Mouse (Mus musculus) G1E (cell line): Measurements from ENCODE around the gene Pbx1. TPM values are rescaled to one million over a fixed set of nuclear protein-coding genes. Genes with fewer than 3 reads are reported as not detected.

Experiments
- ATAC-seq: 2 replicates; pipeline ENCODE4 v1.8.0; 2016; ENCODE audit warnings: mild to moderate bottlenecking; ENCODE audit not compliant: insufficient number of reproducible peaks, poor library complexity, low FRiP score, severe bottlenecking; ENCODE audit errors: extremely low read depth
- DNase-seq: peaks from one replicate; pipeline ENCODE4 v3.0.0; 2012; ENCODE audit warnings: low spot score
- H3K27me3 ChIP-seq: 2 replicates; pipeline ENCODE4 v1.6.1; 2012; ENCODE audit warnings: mild to moderate bottlenecking, low read length, inconsistent platforms; ENCODE audit not compliant: insufficient read depth
- H3K36me3 ChIP-seq: replicated peaks from 2 replicates; pipeline ENCODE3; 2012; ENCODE audit warnings: mild to moderate bottlenecking, inconsistent platforms
- H3K4me1 ChIP-seq: 2 replicates; pipeline ENCODE4 v1.6.1; 2012; ENCODE audit warnings: low read depth, low read length, inconsistent platforms, mixed read lengths; ENCODE audit not compliant: insufficient read depth
- H3K4me3 ChIP-seq: 2 replicates; pipeline ENCODE4 v1.5.1; 2012; ENCODE audit warnings: low read depth, mild to moderate bottlenecking, inconsistent platforms, low read length, moderate library complexity, mixed read lengths
- H3K9me3 ChIP-seq: replicated peaks from 2 replicates; pipeline ENCODE4 v1.6.1; 2012; ENCODE audit warnings: inconsistent platforms
- CTCF ChIP-seq: IDR thresholded peaks from 2 replicates; pipeline ENCODE4 v1.5.1; 2012; ENCODE audit warnings: low read depth, low read length, inconsistent platforms, mixed read lengths
- GATA1 ChIP-seq: IDR thresholded peaks from 2 replicates; pipeline ENCODE4 v1.6.1; 2012; ENCODE audit warnings: borderline replicate concordance, low read length, inconsistent platforms, mixed read lengths
- GATA2 ChIP-seq: IDR thresholded peaks from 2 replicates; pipeline ENCODE4 v1.6.1; 2012; ENCODE audit warnings: low read depth, low read length, inconsistent platforms, borderline replicate concordance
- POLR2AphosphoS5 ChIP-seq: IDR thresholded peaks from 2 replicates; pipeline ENCODE4 v1.6.1; 2012; ENCODE audit warnings: low read depth, low read length, inconsistent platforms; ENCODE audit not compliant: insufficient replicate concordance
- TAL1 ChIP-seq: conservative IDR thresholded peaks from 2 replicates; pipeline ENCODE4 v1.6.1; 2012; ENCODE audit warnings: low read depth, low read length, inconsistent platforms, mixed read lengths
- polyA plus RNA-seq: library from polyadenylated mRNA; stranded (reverse); fragments of >175 nt; gene quantifications from 2 replicates; pipeline ENCODE4 v1.2.3, GENCODE M21; 2012
- total RNA-seq, 2 experiments: library from RNA; stranded (forward) in 1 of 2; stranded (reverse) in 1 of 2; fragments of 200-1000 nt in 1 of 2; fragments of >200 nt in 1 of 2; fragmentation: Nextera tagmentation in 1 of 2; gene quantifications; 2 replicates each; pipeline ENCODE4 v1.2.3; 2014 to 2017

The Pbx1 gene
- total and polyA plus RNA-seq, 3 experiments = 0.11 to 0.23 TPM; not detected in 1

DNA sequence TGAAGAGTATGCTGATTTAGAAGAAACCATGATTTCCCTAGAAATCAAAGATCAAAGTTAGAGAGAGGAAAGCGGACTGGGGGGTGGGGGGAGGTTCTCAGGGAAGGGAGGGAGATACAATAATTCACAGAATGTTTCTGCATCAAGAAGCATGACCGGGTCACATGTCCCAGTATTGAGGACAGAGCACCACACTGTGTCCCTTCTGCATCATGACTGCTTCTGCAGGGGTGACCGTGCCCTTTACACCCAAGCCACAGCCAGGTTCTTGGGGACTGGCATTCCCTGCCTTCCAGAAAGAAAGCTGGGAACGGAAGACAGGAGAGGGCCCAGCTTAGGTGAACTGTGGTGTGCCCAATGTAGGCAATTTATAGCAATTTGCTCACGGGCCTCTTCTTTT is 207.9 kb downstream of the Pbx1 start:
- TF ChIP-seq CTCF = no peak
- TF ChIP-seq TAL1 = no peak
- TF ChIP-seq GATA2 = no peak
- TF ChIP-seq POLR2AphosphoS5 = no peak
- TF ChIP-seq GATA1 = no peak
- no peak overlapping the region for H3K4me3 ChIP-seq
- DNase-seq (no peak), ATAC-seq (no peak)
- no peaks in the 10 kb centered on the region for H3K36me3 ChIP-seq
- peaks cover 61% of the 10 kb centered on the region for H3K9me3 ChIP-seq
- no peaks in the 10 kb centered on the region for H3K4me1 ChIP-seq
- no peaks in the 10 kb centered on the region for H3K27me3 ChIP-seq

DNA sequence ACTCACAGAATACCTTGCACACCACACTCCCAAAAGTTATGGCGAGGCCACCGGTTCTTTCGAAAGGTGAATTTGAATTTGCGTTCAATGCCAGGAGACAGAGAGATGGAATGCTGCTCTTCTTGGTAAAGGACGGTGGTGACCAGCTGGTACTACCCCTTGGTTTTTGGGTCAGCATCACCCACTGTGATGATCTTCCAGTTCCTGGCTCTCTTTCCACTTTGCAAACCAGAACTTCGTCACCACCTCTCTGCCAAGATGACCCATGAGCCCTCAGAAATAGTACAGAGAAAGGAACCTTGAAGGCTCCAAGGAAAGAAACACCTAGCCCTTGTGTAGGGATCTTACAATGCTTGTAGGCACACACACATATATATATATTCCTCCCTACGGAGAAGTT is 209.3 kb downstream of the Pbx1 start:
- Histone ChIP-seq H3K4me1 (no peaks in the 10 kb centered on the region), H3K27me3 (no peaks in the 10 kb centered on the region), H3K9me3 (peaks cover 63% of the 10 kb centered on the region), H3K4me3 (no peak overlapping the region), H3K36me3 (no peaks in the 10 kb centered on the region)
- ATAC-seq (no peak), DNase-seq (no peak)
- TF ChIP-seq GATA1 (no peak), TAL1 (no peak), GATA2 (no peak), CTCF (no peak), POLR2AphosphoS5 (no peak)

DNA sequence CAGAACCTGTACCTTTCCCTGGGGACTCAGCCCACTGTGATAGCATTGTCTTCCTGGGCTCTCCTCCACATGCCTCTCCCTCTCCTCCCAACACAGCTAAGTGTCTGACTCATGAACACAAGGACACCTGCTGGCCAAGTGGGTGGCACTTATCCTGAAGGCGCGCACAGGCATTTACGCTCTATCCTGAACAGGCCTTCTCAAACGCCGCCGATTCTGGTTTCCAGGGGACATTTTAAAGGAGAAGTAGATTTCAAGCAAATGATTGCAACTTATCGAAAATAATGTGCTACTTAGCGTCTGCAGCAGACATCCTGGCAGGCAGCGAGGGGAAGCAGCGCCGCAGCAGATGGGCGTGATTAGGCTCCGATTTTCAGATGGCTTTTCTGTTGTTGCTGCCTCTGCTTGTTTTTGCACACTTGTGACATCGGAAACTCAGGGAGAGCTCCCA is 211.0 kb downstream of the Pbx1 start:
- Histone ChIP-seq H3K36me3 (no peaks in the 10 kb centered on the region), H3K9me3 (peaks cover 68% of the 10 kb centered on the region), H3K4me3 (no peak overlapping the region), H3K27me3 (no peaks in the 10 kb centered on the region), H3K4me1 (no peaks in the 10 kb centered on the region)
- ATAC-seq = no peak
- DNase-seq = no peak
- no peak for TF ChIP-seq TAL1
- TF ChIP-seq CTCF = no peak
- TF ChIP-seq POLR2AphosphoS5 = no peak
- TF ChIP-seq GATA2 = no peak
- no peak for TF ChIP-seq GATA1

DNA sequence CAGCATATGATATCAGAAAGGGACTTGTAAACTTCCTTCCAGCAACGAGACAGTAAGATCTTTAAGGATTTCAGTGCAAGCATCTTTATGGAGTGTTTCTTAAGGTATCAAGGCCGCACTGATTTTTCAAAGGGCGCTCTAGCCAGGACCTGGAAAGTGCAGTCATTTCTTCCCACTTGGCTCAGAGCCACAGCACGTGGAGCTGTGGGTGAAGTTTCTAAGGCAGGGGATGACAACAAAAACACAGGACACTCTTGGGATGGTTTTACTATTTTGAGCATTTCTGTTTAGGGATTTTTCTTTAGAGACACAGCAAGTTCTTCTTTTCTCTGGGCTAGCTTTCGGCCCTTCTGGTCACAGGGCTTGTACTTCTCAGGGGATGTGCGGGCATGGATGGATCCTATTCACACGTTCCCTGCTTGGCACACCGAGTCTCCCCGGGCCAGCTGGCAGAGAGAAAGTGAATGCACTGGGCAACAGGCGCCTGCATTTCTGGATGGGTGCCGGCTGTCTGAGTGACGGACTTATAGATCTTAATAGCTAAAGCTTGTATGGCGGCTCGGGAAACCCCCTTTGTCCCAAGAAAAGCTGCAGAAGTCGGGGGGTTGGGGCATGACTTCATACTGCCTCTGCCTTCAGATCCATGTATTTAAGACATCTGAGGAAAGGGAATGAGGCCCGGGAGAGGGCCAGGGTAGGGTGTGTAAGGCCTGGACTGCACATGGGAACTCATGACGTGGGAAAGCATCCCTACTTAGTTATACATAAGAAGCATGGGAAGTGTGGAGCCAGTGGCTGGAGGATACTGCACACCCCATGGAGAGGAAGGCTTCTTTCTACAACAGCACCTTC is 215.9 kb downstream of the Pbx1 start:
- no peak for ATAC-seq
- no peak for DNase-seq
- no peak overlapping the region for H3K4me3 ChIP-seq
- H3K9me3 ChIP-seq = peaks cover 70% of the 10 kb centered on the region
- H3K27me3 ChIP-seq = no peaks in the 10 kb centered on the region
- no peaks in the 10 kb centered on the region for H3K36me3 ChIP-seq
- TF ChIP-seq TAL1 (no peak), CTCF (no peak), GATA2 (no peak), GATA1 (no peak), POLR2AphosphoS5 (no peak)
- no peaks in the 10 kb centered on the region for H3K4me1 ChIP-seq

DNA sequence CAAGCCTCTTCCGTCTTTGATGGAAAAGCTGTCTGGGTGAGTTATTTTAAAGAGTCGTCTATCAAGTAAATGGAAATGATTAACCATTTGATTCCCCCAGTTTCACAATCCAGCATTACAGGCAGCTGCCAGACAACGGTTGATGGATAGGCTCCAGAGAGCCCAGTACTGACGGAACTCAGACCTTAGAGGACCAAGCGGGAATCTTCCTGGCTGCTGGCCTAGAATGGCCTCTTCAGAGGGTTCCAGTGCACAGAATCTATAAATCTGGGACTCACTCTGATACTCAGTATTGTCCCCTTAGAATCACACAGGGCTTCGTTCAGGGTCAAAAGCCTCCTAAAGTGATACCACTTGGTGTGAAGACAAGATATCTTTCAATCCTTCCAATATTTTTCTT is 216.6 kb downstream of the Pbx1 start:
- peaks cover 70% of the 10 kb centered on the region for H3K9me3 ChIP-seq
- no peak for TF ChIP-seq CTCF
- no peak for TF ChIP-seq TAL1
- no peak for TF ChIP-seq GATA1
- TF ChIP-seq POLR2AphosphoS5 = no peak
- TF ChIP-seq GATA2 = no peak
- H3K4me3 ChIP-seq = no peak overlapping the region
- DNase-seq = no peak
- H3K27me3 ChIP-seq = no peaks in the 10 kb centered on the region
- H3K36me3 ChIP-seq = no peaks in the 10 kb centered on the region
- no peaks in the 10 kb centered on the region for H3K4me1 ChIP-seq
- ATAC-seq = no peak

DNA sequence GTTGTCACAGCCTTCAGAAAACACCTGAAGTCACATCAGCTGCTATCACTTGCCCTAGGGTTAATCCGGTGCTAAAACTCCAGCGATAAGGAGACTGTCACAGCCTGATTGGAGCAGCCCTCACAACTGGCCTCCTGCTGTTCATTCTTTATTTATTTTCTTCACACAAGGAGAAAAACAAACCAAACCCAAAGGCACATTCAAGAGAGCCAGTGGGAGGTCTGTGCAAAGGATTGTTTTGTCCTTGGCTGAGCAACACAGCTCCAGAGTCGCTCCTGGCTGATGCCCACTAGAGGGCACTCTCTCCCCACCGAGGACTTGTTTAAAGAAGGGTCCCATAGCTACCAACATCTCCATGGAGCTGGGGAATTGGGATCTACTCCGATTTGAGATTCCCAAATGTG is 218.0 kb downstream of the Pbx1 start:
- TF ChIP-seq GATA1 = no peak
- TF ChIP-seq TAL1 = no peak
- no peak for TF ChIP-seq CTCF
- TF ChIP-seq GATA2 = no peak
- TF ChIP-seq POLR2AphosphoS5 = no peak
- no peak for DNase-seq
- Histone ChIP-seq H3K9me3 (peaks cover 70% of the 10 kb centered on the region), H3K4me3 (no peak overlapping the region), H3K27me3 (no peaks in the 10 kb centered on the region), H3K4me1 (no peaks in the 10 kb centered on the region), H3K36me3 (no peaks in the 10 kb centered on the region)
- ATAC-seq = no peak
